Mouse (Mus musculus) liver, adult (tissue): ENCODE results near the gene Papolb.

Source experiments
- GATA4 ChIP-seq: IDR thresholded peaks from 2 replicates; pipeline ENCODE4 v1.6.1; 2014; ENCODE audit warnings: mild to moderate bottlenecking, low read length; ENCODE audit not compliant: insufficient replicate concordance

Gene Papolb

DNA sequence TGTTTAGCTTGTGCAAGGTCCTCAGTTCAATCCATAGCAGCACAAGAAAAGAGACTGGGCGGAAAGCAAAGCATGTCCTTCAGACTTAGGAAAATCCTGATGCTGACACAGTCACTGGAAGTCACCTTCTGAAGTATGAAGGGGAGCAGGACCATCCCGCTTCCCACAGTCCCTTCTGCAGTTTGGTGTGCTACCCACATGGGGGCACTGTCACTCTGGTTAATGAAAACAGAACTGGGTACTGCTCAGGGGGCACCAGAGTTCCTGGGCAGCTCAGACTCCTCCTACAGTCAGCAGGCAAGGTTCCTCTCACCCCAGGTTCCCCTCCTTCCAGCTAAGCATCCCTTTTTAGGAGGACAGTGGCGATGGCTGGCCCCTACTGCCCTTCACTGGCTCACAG is 30.9 kb downstream of the Papolb start:
- TF ChIP-seq GATA4 = no peak

DNA sequence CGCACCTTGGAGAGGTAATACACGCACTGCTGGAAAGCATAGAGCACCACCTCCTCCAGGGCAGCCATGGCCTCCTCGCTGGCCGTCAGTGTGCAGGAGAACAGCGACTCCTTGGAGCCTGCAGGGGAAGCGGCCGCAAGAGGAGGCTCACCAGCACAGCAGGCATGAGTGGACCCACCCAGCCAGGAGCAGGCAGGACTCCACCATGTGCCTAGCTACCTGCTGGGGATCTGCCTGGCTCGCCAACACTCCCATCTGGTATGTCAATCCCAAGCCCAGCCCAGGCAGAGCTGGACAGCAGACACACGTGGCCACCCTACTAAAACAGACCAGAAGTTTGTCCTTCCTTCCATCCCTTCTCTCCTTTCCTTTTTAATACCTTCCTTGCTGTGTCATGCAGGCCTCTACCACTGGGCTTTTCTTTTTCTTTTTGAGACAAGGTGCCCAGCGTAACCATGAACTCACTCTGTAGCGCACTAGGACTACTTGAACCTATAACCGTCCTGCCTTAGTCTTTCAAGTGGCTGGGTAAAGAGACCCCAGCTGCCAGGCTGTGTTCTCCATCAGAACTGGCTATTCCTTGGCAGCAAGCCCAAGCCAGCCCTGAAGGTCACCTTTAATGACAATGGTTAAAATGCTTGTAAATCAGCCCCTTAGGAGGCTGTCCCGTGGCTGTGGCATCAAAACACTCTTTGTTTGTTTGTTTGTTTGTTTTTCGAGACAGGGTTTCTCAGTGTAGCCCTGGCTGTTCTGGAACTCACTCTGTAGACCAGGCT is 34.4 kb downstream of the Papolb start:
- TF ChIP-seq GATA4 = no peak

DNA sequence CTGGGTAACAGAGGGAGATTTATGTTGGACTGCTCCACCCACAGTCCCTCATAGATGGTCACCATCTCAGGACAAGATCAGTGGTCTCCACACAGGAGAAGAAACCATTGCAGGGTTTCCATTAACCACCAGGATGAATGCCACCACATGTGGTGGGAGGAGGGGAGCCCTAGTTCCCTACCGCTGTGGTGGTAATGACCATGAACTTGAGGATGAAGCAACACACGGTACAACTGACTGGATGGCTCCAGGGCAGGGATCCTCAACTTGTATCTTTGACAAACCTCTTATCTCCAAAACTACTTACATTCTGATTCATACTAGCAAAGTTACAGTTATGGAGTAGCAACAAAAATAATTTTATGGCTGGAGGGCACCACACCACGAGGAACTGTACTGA is 36.6 kb downstream of the Papolb start:
- TF ChIP-seq GATA4 = no peak

DNA sequence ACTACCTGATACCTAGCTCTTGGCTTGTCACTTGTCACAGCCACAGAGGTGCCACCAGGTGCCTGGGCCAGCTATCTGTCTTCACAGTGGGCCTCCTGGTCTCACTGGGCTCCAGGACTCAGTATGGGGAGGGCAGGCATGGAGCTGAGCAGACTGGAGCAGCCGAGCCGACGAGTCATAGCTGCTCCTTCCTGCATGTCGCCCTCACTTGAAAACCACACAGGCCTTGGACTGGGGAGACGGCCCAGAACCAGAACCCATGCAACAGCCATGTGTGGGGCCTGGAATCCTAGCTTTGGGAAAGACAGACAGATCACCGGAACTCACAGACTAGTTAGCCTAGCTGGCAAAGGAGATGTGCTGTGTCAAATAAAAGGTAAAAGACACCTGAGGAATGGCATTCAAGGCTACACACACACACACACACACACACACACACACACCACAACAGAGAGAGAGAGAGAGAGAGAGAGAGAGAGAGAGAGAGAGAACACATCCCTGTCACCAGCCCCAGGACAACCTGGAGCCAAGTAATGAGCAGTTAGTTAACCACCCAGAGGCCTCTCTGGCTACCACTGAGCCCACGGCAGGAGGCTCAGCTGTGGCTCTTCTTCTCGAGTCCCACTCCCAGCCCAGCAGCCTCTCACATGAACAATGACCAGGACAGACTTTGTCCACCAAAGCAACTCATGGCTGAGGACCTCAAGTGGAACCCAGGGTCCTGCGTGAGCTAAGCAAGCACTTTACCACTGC is 39.7 kb downstream of the Papolb start:
- TF ChIP-seq GATA4 = no peak

DNA sequence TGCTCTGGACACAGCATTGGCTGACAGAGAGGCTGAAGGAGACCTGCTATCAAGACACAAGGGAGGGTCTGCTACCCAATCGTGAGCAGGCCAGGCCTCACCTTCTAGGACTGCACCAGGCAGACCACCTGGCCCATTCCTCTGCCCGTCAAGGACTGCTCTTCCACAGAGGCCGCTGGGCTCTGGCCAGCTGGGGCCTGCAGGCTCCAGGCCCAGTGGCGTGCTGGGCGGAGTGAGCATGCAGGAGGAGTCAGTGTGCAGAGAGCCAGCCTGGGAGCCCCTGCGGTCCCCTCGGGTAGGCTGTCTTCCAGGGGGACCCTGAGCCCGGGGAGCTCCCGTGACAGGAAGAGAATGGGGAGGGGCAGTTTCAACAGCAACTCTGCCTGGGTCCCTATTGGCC is 43.2 kb downstream of the Papolb start:
- no peak for TF ChIP-seq GATA4

DNA sequence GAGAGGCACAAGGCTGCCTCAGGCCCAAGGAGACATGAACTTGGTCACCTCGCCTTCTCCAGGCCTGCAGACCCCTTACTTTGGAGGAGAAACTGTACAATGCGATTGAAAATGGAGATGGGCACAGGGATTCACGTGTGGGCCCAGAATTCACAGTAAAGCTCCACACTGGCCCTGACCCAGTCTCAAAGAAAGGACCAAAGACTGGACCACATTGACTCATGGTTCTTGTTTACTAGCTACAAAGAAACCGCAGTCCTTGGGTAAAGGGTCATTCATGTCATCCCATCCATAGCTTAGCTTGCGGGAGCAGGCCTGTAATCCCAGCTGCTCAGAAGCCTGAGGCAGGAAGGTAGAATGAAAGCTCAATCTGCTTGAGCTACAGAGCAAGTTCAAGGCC is 46.3 kb downstream of the Papolb start:
- no peak for TF ChIP-seq GATA4

DNA sequence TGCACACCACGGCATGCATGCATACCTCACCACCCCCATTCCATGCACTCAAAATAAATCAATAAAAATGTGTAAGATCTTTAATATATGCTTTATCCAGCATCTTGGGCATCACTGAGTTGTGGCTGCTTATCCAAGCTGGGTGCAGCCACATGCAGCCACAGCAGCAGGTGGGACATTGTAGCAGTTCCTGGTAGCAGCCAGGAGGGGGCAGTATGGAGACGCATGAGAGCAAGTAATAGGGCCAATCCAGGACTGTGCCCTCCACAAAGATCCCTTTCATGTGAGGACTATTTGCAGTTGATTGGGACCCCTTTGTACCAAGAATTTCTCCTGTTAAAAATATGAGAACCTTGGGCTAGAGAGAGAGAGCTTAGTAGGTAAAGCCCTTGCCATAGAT is 47.4 kb downstream of the Papolb start:
- no peak for TF ChIP-seq GATA4

DNA sequence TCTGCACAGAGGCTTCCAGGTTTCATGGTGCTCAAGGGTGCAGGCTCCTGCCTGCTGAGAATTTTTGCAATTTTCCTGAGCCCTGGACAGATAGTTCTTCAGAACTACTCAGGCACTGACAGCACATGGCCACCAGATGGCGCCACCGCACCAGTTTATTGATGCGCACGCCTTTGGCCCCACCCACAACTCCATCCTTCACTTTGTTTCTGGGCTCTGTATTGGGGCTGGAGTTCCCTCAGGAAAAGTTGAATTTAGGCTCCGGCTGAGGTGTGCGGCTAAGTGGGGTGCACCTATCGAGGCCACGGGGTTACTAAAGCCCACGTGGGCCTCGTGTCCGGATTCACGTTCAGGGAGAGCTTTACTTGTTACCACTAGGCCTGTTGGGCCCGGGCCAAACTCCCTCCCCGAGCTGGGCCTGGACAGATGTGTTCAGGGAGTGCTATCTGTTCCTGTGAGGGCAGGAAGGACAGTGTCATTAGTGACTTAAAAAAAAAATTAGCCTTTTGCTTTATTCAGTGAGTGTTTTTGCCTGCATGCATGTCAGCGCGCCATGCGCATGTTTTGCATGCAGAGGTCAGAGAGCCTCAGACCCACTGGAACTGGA is 50.9 kb downstream of the Papolb start:
- TF ChIP-seq GATA4 = no peak

DNA sequence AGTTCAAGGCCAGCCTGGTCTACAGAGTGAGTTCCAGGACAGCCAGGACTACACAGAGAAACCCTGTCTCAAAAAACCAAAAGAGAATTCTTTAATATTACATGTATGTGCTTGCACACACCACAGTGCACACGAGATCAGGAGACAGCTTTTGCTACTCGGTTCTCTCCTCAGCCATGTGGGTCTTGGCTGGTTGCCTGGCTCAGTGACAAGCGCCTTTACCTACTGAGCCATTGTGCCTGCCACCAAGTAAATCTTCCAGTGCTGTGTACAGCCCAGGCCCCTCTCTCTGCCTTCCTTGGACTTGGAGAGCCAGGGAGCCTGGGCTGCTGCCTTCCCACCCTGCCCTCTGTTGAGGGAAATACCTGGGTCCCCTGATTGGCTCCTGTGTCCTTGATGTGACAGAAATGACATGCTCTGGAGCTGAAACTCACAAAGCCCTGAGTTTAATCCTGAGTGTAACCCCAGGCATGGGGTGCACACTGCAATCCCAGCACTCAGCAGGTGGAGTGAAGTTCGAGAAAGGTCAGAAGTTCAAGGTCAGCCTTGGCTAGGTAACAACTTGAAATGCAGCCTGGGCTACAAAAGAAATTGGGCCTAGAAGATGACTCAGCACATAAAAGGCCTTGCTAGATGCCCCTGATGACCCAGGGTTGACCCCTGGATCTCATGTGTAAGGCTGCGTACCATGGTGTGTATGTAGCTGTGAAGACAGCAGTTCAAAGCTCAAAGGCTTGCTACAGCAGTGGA is 51.8 kb downstream of the Papolb start:
- TF ChIP-seq GATA4 = no peak

DNA sequence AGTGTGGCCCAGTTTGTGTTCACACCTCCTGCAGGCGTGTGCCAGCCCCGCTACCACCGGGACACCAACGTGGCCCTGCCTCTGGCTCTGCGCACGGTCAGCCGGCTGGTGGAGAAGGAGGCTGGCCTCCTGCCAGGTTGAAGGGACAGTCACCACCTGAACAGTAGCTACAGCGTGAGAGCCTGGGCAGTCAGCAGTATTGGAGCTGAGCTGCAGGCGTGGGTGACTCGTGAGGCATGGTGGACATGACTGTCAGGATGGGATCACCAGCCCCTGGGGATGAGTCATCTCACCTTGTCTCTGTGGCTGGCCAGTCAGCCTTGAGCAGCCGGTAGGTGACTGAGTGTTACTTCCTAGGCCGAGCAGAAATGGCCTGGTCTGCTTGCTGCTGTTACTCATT is 52.5 kb downstream of the Papolb start:
- TF ChIP-seq GATA4 = no peak
